Comparison of ENCODE assay signal across 10 mouse cellular contexts in the genomic region with DNA sequence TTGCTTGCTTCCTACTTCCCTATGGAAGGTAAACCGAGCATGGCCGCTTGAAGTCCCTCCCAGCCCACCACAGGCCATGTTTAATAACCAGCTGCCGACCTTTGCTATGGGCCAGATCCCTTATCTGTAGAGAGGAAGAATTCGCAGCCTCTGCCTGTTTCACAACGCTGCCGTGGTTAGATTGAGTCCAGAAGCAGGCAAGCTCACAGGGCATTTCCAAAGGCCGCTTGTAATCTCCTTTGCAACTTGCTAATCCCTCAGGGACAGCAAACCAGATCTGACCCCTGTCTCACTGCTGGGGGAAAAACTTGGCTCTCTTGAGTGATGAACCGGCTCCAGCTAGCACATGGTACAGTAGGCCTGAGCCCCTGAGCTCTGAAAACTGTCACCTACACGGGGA. TPM values are rescaled to one million over a fixed set of nuclear protein-coding genes. Genes with fewer than 3 reads are reported as not detected.
DNase-seq lines count a peak whose midpoint lies in the region; ATAC-seq and TF ChIP-seq lines count a peak whose summit lies in the region.
"Had no signal": no experiment of that assay in that cellular context is flagged by ENCODE, and none has a peak within 500 bp of the region (broad histone marks: within the 10 kb centered on the region; RNA-seq: fewer than 3 reads in every experiment).

No protein-coding gene starts in this region.

- no peaks in the 10 kb centered on the region for H3K9me3 ChIP-seq in heart, embryonic 13.5 days
- H3K9me3 ChIP-seq in liver, embryonic 13.5 days (replicated peaks), result no peaks in the 10 kb centered on the region

- TF ChIP-seq POLR2A in lung, adult 2 months (IDR thresholded peaks at IDR 0.05; ENCODE audit: borderline replicate concordance, extremely low read depth, low read depth, low read length), result no peak

- no peak for DNase-seq in heart, adult 8-10 months (ENCODE audit: low spot score)
- peak; percentile 58 for DNase-seq in MN1 (ENCODE audit: low spot score)
- DNase-seq in adrenal gland, postnatal 25 days, result peak; percentile 19
- DNase-seq in liver, embryonic 13.5 days, result no peak
- no peak for DNase-seq in lung, adult 2 months
- DNase-seq in ovary, postnatal 14 days (ENCODE audit: low spot score), result no peak
- DNase-seq: embryo, embryonic 11 days; gastrocnemius, postnatal 25 days; kidney, adult 18-20 months had no signal

- no peak for ATAC-seq in heart, embryonic 13.5 days (ENCODE audit: extremely low read depth, insufficient number of reproducible peaks, low FRiP score, low TSS enrichment)
- ATAC-seq in liver, embryonic 13.5 days (ENCODE audit: low read depth), result no peak

- peak overlapping the region; percentile 10; the same call in 1 of the 2 replicates for H3K4me2 ChIP-seq in heart, embryonic 13.5 days
- H3K4me2 ChIP-seq in liver, embryonic 13.5 days, result peak overlapping the region; percentile 28; the same call in 1 of the 2 replicates

- peaks cover 7% of the 10 kb centered on the region; the same call in 1 of the 2 replicates for H3K36me3 ChIP-seq in heart, embryonic 13.5 days
- H3K36me3 ChIP-seq in liver, embryonic 13.5 days, result peaks cover 33% of the 10 kb centered on the region

- TF ChIP-seq CTCF in lung, adult 2 months (IDR thresholded peaks at IDR 0.05; ENCODE audit: insufficient read depth, low read length), result no peak

- H3K27ac ChIP-seq in heart, embryonic 13.5 days (replicated peaks), result peak overlapping the region; percentile 65
- H3K27ac ChIP-seq in liver, embryonic 13.5 days, result peak overlapping the region; percentile 74

- H3K4me1 ChIP-seq in heart, embryonic 13.5 days, result peaks cover 68% of the 10 kb centered on the region
- peaks cover 74% of the 10 kb centered on the region for H3K4me1 ChIP-seq in liver, embryonic 13.5 days (replicated peaks)
- peaks cover 13% of the 10 kb centered on the region for H3K4me1 ChIP-seq in lung, adult 2 months (ENCODE audit: control insufficient read depth, insufficient read depth, low read length)

- peak overlapping the region; percentile 59 for H3K9ac ChIP-seq in heart, embryonic 13.5 days
- H3K9ac ChIP-seq in liver, embryonic 13.5 days, result peak overlapping the region; percentile 87; the same call in 1 of the 2 replicates

- 20% methylated on average over 9 of the region's 9 CpGs for WGBS in heart, embryonic 13.5 days
- 22% methylated on average over 9 of the region's 9 CpGs for WGBS in liver, embryonic 13.5 days (ENCODE audit: insufficient replicate concordance)
- WGBS in lung, adult 2 months, result 48% methylated on average over 9 of the region's 9 CpGs

- no peaks in the 10 kb centered on the region for H3K27me3 ChIP-seq in heart, embryonic 13.5 days (replicated peaks)
- no peaks in the 10 kb centered on the region for H3K27me3 ChIP-seq in liver, embryonic 13.5 days

- H3K4me3 ChIP-seq in heart, embryonic 13.5 days, result no peak overlapping the region
- H3K4me3 ChIP-seq in liver, embryonic 13.5 days (replicated peaks), result no peak overlapping the region
- no peak overlapping the region for H3K4me3 ChIP-seq in lung, adult 2 months (replicated peaks; ENCODE audit: extremely low read depth, low read depth, low read length)

RNA-seq across cellular contexts. Expression of a gene that starts 3.9 kb away (rescaled TPM):
- 65.6 and 69.7 TPM in 2 replicates for polyA plus RNA-seq in heart, embryonic 13.5 days (2015; fragmentation: Nextera tagmentation; extraction: Ambion mirVana)
- total RNA-seq in heart, adult 8-10 months (2022), result 10 to 100 TPM; 21.8 to 27.3 (median 25.7) TPM
- total RNA-seq in adrenal gland, postnatal 25 days (2021), result 1,988 and 2,596 TPM in 2 replicates
- 66.1 and 76.3 TPM in 2 replicates for polyA plus RNA-seq in liver, embryonic 13.5 days (2015; fragmentation: Nextera tagmentation; extraction: Ambion mirVana)
- polyA plus RNA-seq in lung, adult 2 months (2012; rRNA removed), result 173 and 196 TPM in 2 replicates

RNA-seq across cellular contexts. Expression of a gene that starts 52.1 kb away (rescaled TPM):
- polyA plus RNA-seq in heart, embryonic 13.5 days (2015; fragmentation: Nextera tagmentation; extraction: Ambion mirVana), result 0.68 and 0.70 TPM in 2 replicates
- total RNA-seq in heart, adult 8-10 months (2022), result not detected
- total RNA-seq in adrenal gland, postnatal 25 days (2021), result not detected in 2 replicates
- 0.10 and 0.21 TPM in 2 replicates for polyA plus RNA-seq in liver, embryonic 13.5 days (2015; fragmentation: Nextera tagmentation; extraction: Ambion mirVana)
- 0.20 and 0.25 TPM in 2 replicates for polyA plus RNA-seq in lung, adult 2 months (2012; rRNA removed)
- total RNA-seq: gastrocnemius, postnatal 25 days had no signal

RNA-seq across cellular contexts. Expression of a gene that starts 53.0 kb away (rescaled TPM):
- polyA plus RNA-seq in heart, embryonic 13.5 days (2015; fragmentation: Nextera tagmentation; extraction: Ambion mirVana), result 819 and 833 TPM in 2 replicates
- total RNA-seq in heart, adult 8-10 months (2022), result 1,000 to 10,000 TPM in 2 of 4 experiments, 100 to 1,000 TPM in 2; 839 to 1,234 (median 1,027) TPM
- total RNA-seq in adrenal gland, postnatal 25 days (2021), result 1,462 and 1,631 TPM in 2 replicates
- 517 and 564 TPM in 2 replicates for polyA plus RNA-seq in liver, embryonic 13.5 days (2015; fragmentation: Nextera tagmentation; extraction: Ambion mirVana)
- 705 and 874 TPM in 2 replicates for polyA plus RNA-seq in lung, adult 2 months (2012; rRNA removed)

Comparison
In these comparisons a context has a peak if more than half of its experiments do, and no peak if none do; other contexts are left out.
1. DNase-seq: peak in MN1 (single experiment) and adrenal gland, postnatal 25 days (single experiment); none in heart, adult 8-10 months (single experiment), liver, embryonic 13.5 days (single experiment), lung, adult 2 months (single experiment) and ovary, postnatal 14 days (single experiment).